Mouse (Mus musculus) erythroblast, embryonic 14.5 days (primary cell): ENCODE data around the gene Wdr45.

Source experiments
- GATA1 ChIP-seq: IDR thresholded peaks from 2 replicates; pipeline ENCODE4 v1.6.1; 2012; ENCODE audit warnings: low read length, inconsistent platforms, mixed read lengths
- TAL1 ChIP-seq: IDR thresholded peaks from 3 replicates; pipeline ENCODE4 v1.6.1; 2012; ENCODE audit warnings: low read length, inconsistent platforms, mixed read lengths

- TF ChIP-seq TAL1 (no peak), GATA1 (no peak)
Measured at GRCm38 (mm10) chrX:7692862-7693261, 21.3 kb upstream of the Wdr45 start.
